Mouse (Mus musculus): ENCODE results near the gene Ano4. TPM values are rescaled to one million over a fixed set of nuclear protein-coding genes. Genes with fewer than 3 reads are reported as not detected.
"Not testable (repeated sequence)": the region's sequence is repeated elsewhere in the genome, so short reads cannot be mapped to it uniquely, and the experiment has no call there.

Ano4 gene
- polyA plus RNA-seq, 1 experiment from 2014 or later: 0.48 TPM

DNA sequence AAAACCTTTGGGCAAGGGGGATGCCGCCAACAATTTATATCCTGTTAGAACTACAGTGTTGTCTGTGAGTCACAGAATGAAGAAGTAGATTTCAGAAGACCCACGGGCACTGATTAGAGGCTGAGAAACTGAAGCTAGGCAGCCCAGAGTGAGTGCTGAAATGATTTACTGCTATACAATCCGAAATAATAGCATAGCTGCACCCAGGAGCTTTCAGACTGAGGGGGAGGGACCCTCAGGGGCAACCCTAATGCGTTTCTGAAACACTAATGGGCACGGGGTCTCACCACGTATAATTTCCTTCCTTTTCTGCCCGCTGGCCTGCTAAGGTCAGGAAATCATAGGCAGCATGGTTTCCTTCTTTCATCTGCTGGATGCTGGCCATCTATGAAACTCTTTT lies 242.5 kb downstream of the Ano4 start:
- H3K27ac ChIP-seq: no peak overlapping the region

DNA sequence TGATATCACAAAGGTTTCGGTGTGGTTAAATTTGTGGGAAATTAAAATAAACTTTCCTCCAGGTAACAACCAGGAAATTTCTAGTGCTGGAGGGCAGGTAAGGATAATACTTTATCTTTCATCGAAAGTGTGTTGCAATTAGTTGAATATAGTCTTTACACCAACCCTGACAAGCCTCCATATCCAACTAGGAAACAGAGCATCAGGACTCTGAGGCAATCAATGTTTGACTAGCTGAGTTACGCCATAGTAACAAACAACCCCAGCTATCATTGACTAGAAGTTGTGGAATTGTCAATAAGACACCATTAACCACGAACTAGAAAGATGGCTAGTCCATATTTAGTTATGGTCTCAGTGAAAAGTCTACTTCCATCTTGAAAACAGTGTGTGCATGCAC lies 246.4 kb downstream of the Ano4 start:
- H3K9ac ChIP-seq: no peak overlapping the region
- WGBS: 70% methylated on average over 4 of the region's 4 CpGs
- ATAC-seq: no peak
- no peaks in the 10 kb centered on the region for H3K36me3 ChIP-seq
- H3K4me3 ChIP-seq (replicated peaks): no peak overlapping the region
- no peaks in the 10 kb centered on the region for H3K27me3 ChIP-seq (replicated peaks)
- no peaks in the 10 kb centered on the region for H3K4me1 ChIP-seq (replicated peaks)
- no peak overlapping the region for H3K4me2 ChIP-seq (replicated peaks)
- H3K27ac ChIP-seq: no peak overlapping the region
- H3K9me3 ChIP-seq: no peaks in the 10 kb centered on the region

More for the DNA sequence above, 242.5 kb downstream of the Ano4 start:
- no peaks in the 10 kb centered on the region for H3K9me3 ChIP-seq
- ATAC-seq: no peak
- H3K4me3 ChIP-seq (replicated peaks): no peak overlapping the region
- H3K4me2 ChIP-seq (replicated peaks): no peak overlapping the region
- H3K9ac ChIP-seq: no peak overlapping the region
- 56% methylated on average over 7 of the region's 7 CpGs for WGBS
- H3K36me3 ChIP-seq: no peaks in the 10 kb centered on the region
- H3K4me1 ChIP-seq (replicated peaks): no peaks in the 10 kb centered on the region
- no peaks in the 10 kb centered on the region for H3K27me3 ChIP-seq (replicated peaks)

DNA sequence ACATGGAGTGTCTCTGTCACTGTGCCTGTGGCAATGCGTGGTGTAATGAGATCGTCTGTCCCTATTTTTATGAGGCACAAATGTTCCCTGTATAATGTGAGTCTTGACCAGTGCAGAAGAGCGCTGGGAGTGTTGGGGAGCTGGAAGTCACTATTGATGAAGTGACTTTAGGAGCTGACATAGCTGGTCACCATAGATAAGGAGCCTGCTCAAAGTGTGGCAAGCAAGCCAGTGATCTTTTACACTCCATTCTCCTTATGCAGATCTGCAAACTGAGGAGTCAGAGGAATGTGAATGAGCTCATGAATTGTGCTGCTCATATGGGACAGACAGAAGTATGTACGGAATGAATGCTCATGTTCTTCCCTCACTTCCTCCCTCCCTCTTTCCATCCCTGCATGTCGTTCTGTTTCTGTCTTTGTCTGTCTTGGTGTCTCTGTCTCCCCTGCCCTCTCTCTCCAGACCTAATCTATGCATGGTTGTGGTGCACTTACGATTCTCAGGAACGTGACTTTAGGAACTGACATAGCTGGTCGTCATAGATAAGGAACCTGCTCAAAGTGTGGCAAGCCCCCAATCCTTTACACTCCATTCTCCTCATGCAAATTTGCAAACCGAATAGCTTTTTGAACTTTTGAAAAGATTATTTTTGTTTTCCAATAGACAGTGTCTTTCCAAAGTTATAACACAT lies 252.1 kb downstream of the Ano4 start:
- H3K27ac ChIP-seq: no peak overlapping the region
- H3K4me2 ChIP-seq (replicated peaks): no peak overlapping the region
- no peaks in the 10 kb centered on the region for H3K27me3 ChIP-seq (replicated peaks)
- no peak for ATAC-seq
- WGBS: 73% methylated on average over 9 of the region's 9 CpGs
- no peaks in the 10 kb centered on the region for H3K9me3 ChIP-seq
- no peak overlapping the region for H3K4me3 ChIP-seq (replicated peaks)
- no peak overlapping the region for H3K9ac ChIP-seq
- H3K4me1 ChIP-seq (replicated peaks): no peaks in the 10 kb centered on the region
- H3K36me3 ChIP-seq: no peaks in the 10 kb centered on the region

DNA sequence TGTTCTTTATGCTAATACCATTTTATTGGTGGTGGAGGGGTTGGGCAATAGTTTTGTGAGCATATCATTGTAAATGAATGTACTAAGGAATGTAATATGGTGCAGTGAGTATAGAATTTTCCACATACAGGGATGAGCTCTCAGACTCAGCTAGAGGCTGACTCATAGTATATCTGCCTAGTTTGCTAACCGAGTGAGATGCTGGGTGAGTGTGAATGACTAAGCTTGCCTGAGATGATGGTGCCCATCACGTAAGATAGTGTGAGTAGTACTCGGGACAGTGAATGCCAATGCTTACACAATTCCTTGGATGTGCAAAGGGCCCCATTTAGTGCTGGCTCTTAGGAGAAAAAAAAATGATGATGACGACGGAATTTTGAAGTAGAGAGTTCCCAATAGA lies 267.1 kb downstream of the Ano4 start:
- no peak for ATAC-seq
- no peaks in the 10 kb centered on the region for H3K9me3 ChIP-seq
- WGBS: 86% methylated on average over 5 of the region's 5 CpGs
- no peak overlapping the region for H3K27ac ChIP-seq
- H3K36me3 ChIP-seq: no peaks in the 10 kb centered on the region
- H3K4me2 ChIP-seq (replicated peaks): no peak overlapping the region
- no peak overlapping the region for H3K9ac ChIP-seq
- H3K4me3 ChIP-seq (replicated peaks): no peak overlapping the region
- H3K4me1 ChIP-seq (replicated peaks): no peaks in the 10 kb centered on the region
- no peaks in the 10 kb centered on the region for H3K27me3 ChIP-seq (replicated peaks)

DNA sequence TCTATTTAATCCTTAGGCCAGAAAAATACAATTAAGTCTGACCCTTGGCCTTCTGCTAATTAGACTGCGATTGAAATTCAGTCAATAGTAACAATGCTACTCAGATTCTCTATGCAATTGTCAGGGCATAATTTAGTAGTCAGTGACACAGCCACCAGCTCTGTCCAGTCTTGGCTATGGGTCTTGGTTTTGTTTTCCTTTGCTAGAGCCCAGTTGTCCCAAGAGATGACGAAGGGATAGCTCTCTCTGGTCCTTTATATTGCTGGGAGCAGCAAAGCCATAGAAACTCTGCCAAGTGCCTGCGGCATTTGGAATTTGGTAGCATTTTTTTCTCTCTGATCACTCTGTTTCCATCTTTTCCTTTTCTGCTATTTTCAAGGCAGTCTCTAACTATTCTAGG lies 288.7 kb downstream of the Ano4 start:
- H3K27me3 ChIP-seq (replicated peaks): no peaks in the 10 kb centered on the region

DNA sequence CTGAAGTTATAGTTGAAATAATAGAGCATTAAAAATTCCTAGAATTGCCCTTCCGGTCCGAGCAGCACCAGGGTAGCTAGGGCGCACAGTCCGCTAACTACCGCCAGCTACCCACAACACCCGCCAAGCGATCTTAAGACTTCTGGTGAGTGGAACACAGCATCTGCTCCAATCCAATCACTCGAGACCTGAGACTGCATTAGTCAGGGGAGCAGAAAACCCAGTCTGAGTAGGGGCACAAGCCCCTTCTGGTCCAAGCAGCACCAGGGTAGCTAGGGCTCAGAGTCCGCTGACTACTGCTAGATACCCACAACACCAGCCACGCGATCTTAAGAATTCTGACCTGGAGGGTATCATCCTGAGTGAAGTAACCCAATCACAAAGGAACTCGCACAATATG lies 299.6 kb downstream of the Ano4 start:
- WGBS: 92% methylated on average over 12 of the region's 12 CpGs

More for the DNA sequence above, 288.7 kb downstream of the Ano4 start:
- H3K4me1 ChIP-seq (replicated peaks): no peaks in the 10 kb centered on the region
- 86% methylated on average over 3 of the region's 3 CpGs for WGBS
- H3K27ac ChIP-seq: no peak overlapping the region
- ATAC-seq: no peak
- no peaks in the 10 kb centered on the region for H3K36me3 ChIP-seq
- no peak overlapping the region for H3K4me2 ChIP-seq (replicated peaks)
- no peak overlapping the region for H3K9ac ChIP-seq
- no peaks in the 10 kb centered on the region for H3K9me3 ChIP-seq
- H3K4me3 ChIP-seq (replicated peaks): no peak overlapping the region

GRCm38 (mm10) chr10:89044166-89044565 lies 300.4 kb downstream of the Ano4 start:
- no peak overlapping the region for H3K27ac ChIP-seq
- 76% methylated on average over 1 of the region's 1 CpGs for WGBS
- H3K4me1 ChIP-seq (replicated peaks): no peaks in the 10 kb centered on the region
- H3K9ac ChIP-seq: no peak overlapping the region
- H3K27me3 ChIP-seq (replicated peaks): no peaks in the 10 kb centered on the region
- no peak for ATAC-seq
- no peaks in the 10 kb centered on the region for H3K36me3 ChIP-seq
- no peak overlapping the region for H3K4me3 ChIP-seq (replicated peaks)
- no peak overlapping the region for H3K4me2 ChIP-seq (replicated peaks)
- H3K9me3 ChIP-seq: no peaks in the 10 kb centered on the region

More for the DNA sequence above, 299.6 kb downstream of the Ano4 start:
- H3K4me3 ChIP-seq (replicated peaks); H3K27ac ChIP-seq; H3K4me1 ChIP-seq (replicated peaks); H3K36me3 ChIP-seq; H3K4me2 ChIP-seq (replicated peaks); ATAC-seq; H3K9ac ChIP-seq; H3K9me3 ChIP-seq; H3K27me3 ChIP-seq (replicated peaks): not testable (repeated sequence)

DNA sequence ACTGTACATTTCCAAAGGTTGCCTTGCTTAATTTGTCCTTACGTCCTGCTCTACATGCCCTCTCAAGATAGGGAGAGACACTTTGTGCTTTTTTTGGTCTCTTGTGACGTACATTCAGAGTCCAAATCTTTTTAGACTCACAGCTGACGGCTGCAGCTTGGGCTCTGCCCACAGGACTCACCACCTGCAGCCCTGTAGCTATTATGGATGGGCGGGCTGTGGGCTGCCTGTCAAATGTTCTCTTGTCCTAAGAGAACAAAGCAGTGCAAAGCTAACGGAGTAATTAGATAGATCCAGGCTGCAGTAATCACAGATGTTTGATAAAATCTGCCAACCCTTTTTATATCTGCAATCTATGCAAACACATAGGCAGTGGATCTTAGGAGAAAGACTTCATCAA lies 325.6 kb downstream of the Ano4 start:
- no peak for ATAC-seq
- H3K27me3 ChIP-seq (replicated peaks): no peaks in the 10 kb centered on the region
- 69% methylated on average over 5 of the region's 5 CpGs for WGBS
- no peaks in the 10 kb centered on the region for H3K4me1 ChIP-seq (replicated peaks)
- H3K27ac ChIP-seq: no peak overlapping the region
- H3K9me3 ChIP-seq: no peaks in the 10 kb centered on the region
- no peaks in the 10 kb centered on the region for H3K36me3 ChIP-seq
- H3K9ac ChIP-seq: no peak overlapping the region
- H3K4me2 ChIP-seq (replicated peaks): no peak overlapping the region
- no peak overlapping the region for H3K4me3 ChIP-seq (replicated peaks)

- no peak overlapping the region for H3K27ac ChIP-seq
- H3K27me3 ChIP-seq (replicated peaks): no peaks in the 10 kb centered on the region
- no peaks in the 10 kb centered on the region for H3K36me3 ChIP-seq
- no peak overlapping the region for H3K4me2 ChIP-seq (replicated peaks)
- H3K4me3 ChIP-seq (replicated peaks): no peak overlapping the region
- 68% methylated on average over 1 of the region's 1 CpGs for WGBS
- H3K4me1 ChIP-seq (replicated peaks): no peaks in the 10 kb centered on the region
- H3K9ac ChIP-seq: no peak overlapping the region
- ATAC-seq: no peak
- H3K9me3 ChIP-seq: no peaks in the 10 kb centered on the region
Measured at GRCm38 (mm10) chr10:89008303-89008702, 336.3 kb downstream of the Ano4 start.

- H3K9me3 ChIP-seq: no peaks in the 10 kb centered on the region
- ATAC-seq: no peak
- H3K4me1 ChIP-seq (replicated peaks): no peaks in the 10 kb centered on the region
- H3K36me3 ChIP-seq: no peaks in the 10 kb centered on the region
- H3K9ac ChIP-seq: no peak overlapping the region
- no peak overlapping the region for H3K4me2 ChIP-seq (replicated peaks)
- H3K27ac ChIP-seq: no peak overlapping the region
- H3K4me3 ChIP-seq (replicated peaks): no peak overlapping the region
- 93% methylated on average over 3 of the region's 3 CpGs for WGBS
- H3K27me3 ChIP-seq (replicated peaks): no peaks in the 10 kb centered on the region
Measured at GRCm38 (mm10) chr10:89004518-89004917, 340.0 kb downstream of the Ano4 start.

- no peak for ATAC-seq
- Histone ChIP-seq H3K9me3 (no peaks in the 10 kb centered on the region), H3K4me1 (replicated peaks) (no peaks in the 10 kb centered on the region), H3K4me2 (replicated peaks) (no peak overlapping the region), H3K27ac (no peak overlapping the region), H3K9ac (no peak overlapping the region), H3K36me3 (no peaks in the 10 kb centered on the region), H3K27me3 (replicated peaks) (no peaks in the 10 kb centered on the region), H3K4me3 (replicated peaks) (no peak overlapping the region)
- 59% methylated on average over 6 of the region's 6 CpGs for WGBS
Measured at GRCm38 (mm10) chr10:88986925-88987324, 357.6 kb downstream of the Ano4 start.

DNA sequence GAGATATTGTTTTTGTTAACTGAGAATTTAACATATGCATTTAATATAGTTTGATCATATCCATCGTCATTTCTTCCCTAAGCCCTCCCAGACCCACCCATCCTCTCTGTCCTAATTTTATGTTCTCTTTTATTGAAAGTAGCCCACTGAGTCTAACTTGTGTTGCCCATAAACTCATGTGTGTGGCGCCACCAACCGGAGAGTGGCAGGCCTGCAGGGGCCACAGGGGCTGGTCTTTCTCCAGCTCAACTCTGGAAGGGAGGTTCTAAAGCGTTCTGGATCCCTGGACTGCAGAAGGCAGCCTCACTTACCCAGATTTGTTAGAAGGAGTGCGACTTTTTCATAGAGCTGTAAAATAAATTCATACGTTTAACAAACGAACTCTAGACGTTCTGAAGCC lies 361.1 kb downstream of the Ano4 start:
- H3K9ac ChIP-seq: no peak overlapping the region
- 29% methylated on average over 8 of the region's 8 CpGs for WGBS
- H3K4me2 ChIP-seq (replicated peaks): no peak overlapping the region
- ATAC-seq: no peak
- H3K36me3 ChIP-seq: no peaks in the 10 kb centered on the region
- H3K27me3 ChIP-seq (replicated peaks): no peaks in the 10 kb centered on the region
- no peaks in the 10 kb centered on the region for H3K9me3 ChIP-seq
- H3K27ac ChIP-seq: no peak overlapping the region
- H3K4me1 ChIP-seq (replicated peaks): no peaks in the 10 kb centered on the region
- no peak overlapping the region for H3K4me3 ChIP-seq (replicated peaks)

- no peak overlapping the region for H3K27ac ChIP-seq
- no peaks in the 10 kb centered on the region for H3K36me3 ChIP-seq
- ATAC-seq: no peak
- no peak overlapping the region for H3K9ac ChIP-seq
- 81% methylated on average over 4 of the region's 4 CpGs for WGBS
- no peaks in the 10 kb centered on the region for H3K4me1 ChIP-seq (replicated peaks)
- no peaks in the 10 kb centered on the region for H3K9me3 ChIP-seq
- no peaks in the 10 kb centered on the region for H3K27me3 ChIP-seq (replicated peaks)
- H3K4me2 ChIP-seq (replicated peaks): no peak overlapping the region
- no peak overlapping the region for H3K4me3 ChIP-seq (replicated peaks)
Measured at GRCm38 (mm10) chr10:88979451-88979850, 365.1 kb downstream of the Ano4 start.
